Mouse (Mus musculus): ENCODE results near the gene Snx29. TPM values are rescaled to one million over a fixed set of nuclear protein-coding genes. Genes with fewer than 3 reads are reported as not detected.

Snx29 gene
- total and polyA plus RNA-seq, 3 experiments, result 1.2 to 3.2 (median 3.1) TPM

- Histone ChIP-seq H3K36me3 (replicated peaks in 1 of 2; ENCODE audit: control insufficient read depth in 1 of 2, insufficient read depth in 1 of 2, low read length in 1 of 2) (no peaks in the 10 kb centered on the region), H3K9ac (ENCODE audit: insufficient read depth, low read depth) (no peak overlapping the region), H3K4me1 (ENCODE audit: control insufficient read depth in 1 of 2, insufficient read depth in 2 of 2) (peaks cover 0 to 13% of the 10 kb centered on the region in 2 experiments; a peak in 2 of 4 replicates), H3K9me3 (replicated peaks; ENCODE audit: low read length) (no peaks in the 10 kb centered on the region), H3K27me3 (replicated peaks) (no peaks in the 10 kb centered on the region), H3K4me3 (replicated peaks in 1 of 3; ENCODE audit: low read depth in 2 of 3, low read length in 2 of 3, poor library complexity in 1 of 3) (no peak overlapping the region), H3K27ac (ENCODE audit: insufficient read depth, low read depth) (no peak overlapping the region), H3K79me2 (replicated peaks; ENCODE audit: control insufficient read depth, extremely low read depth, insufficient read depth, poor library complexity, severe bottlenecking) (no peaks in the 10 kb centered on the region), H3K4me2 (ENCODE audit: insufficient read depth, low read depth, poor library complexity, severe bottlenecking) (no peak overlapping the region)
- dilution Hi-C loops (cut with MboI; ENCODE audit: extremely low pct_ligation_motif_present, extremely low pct_unique_long_range_greater_than_20kb, low sequenced_read_pairs) (no loop called here), in situ Hi-C loops (cut with MboI; ENCODE audit: low pct_ligation_motif_present, low pct_unique_long_range_greater_than_20kb, low sequenced_read_pairs) (loop anchor here (10.0 kb wide), 1 partner anchor 508 kb away; no protein-coding TSS in a partner anchor)
- TF ChIP-seq SMC3 (IDR thresholded peaks at IDR 0.05; ENCODE audit: low read depth, low read length), result no peak
- no peak for TF ChIP-seq HCFC1 (IDR thresholded peaks at IDR 0.05; ENCODE audit: low read depth, low read length)
- TF ChIP-seq IRF4 (IDR thresholded peaks at IDR 0.05; ENCODE audit: low read depth, low read length), result no peak
- 0 out of 4 replicates have a peak, but pooled peaks of 1 of the 2 experiments have one; percentile 1 for TF ChIP-seq CTCF (conservative IDR thresholded peaks at IDR 0.05 in 1 of 2, IDR thresholded peaks at IDR 0.05 in 1 of 2; ENCODE audit: low read depth in 2 of 2, low read length in 2 of 2)
- no peak for TF ChIP-seq ELF1 (IDR thresholded peaks at IDR 0.05; ENCODE audit: low read depth, low read length)
- TF ChIP-seq JUND (conservative IDR thresholded peaks at IDR 0.05; ENCODE audit: low read depth, low read length), result no peak
- peak; percentile 6; the same call in 1 of the 2 replicates for TF ChIP-seq USF1 (IDR thresholded peaks at IDR 0.05; ENCODE audit: low read depth, low read length)
- no peak for TF ChIP-seq MAX (IDR thresholded peaks at IDR 0.05; ENCODE audit: low read length)
- TF ChIP-seq EP300 (IDR thresholded peaks at IDR 0.05; ENCODE audit: low read length), result no peak
- TF ChIP-seq POLR2AphosphoS2 (IDR thresholded peaks at IDR 0.05; ENCODE audit: low read depth, low read length), result no peak
- no peak for DNase-seq (ENCODE audit: extremely low read depth)
Observed at GRCm38 (mm10) chr16:11696767-11697166, 374.1 kb downstream of the Snx29 start.

- dilution Hi-C loops (cut with MboI; ENCODE audit: extremely low pct_ligation_motif_present, extremely low pct_unique_long_range_greater_than_20kb, low sequenced_read_pairs), result no loop called here
- Histone ChIP-seq H3K4me1 (ENCODE audit: control insufficient read depth in 1 of 2, insufficient read depth in 2 of 2) (peaks cover 0 to 13% of the 10 kb centered on the region in 2 experiments; a peak in 2 of 4 replicates), H3K27me3 (replicated peaks) (no peaks in the 10 kb centered on the region), H3K79me2 (replicated peaks; ENCODE audit: control insufficient read depth, extremely low read depth, insufficient read depth, poor library complexity, severe bottlenecking) (no peaks in the 10 kb centered on the region), H3K36me3 (replicated peaks in 1 of 2; ENCODE audit: control insufficient read depth in 1 of 2, insufficient read depth in 1 of 2, low read length in 1 of 2) (no peaks in the 10 kb centered on the region), H3K4me2 (ENCODE audit: insufficient read depth, low read depth, poor library complexity, severe bottlenecking) (no peak overlapping the region), H3K27ac (ENCODE audit: insufficient read depth, low read depth) (no peak overlapping the region), H3K4me3 (replicated peaks in 1 of 3; ENCODE audit: low read depth in 2 of 3, low read length in 2 of 3, poor library complexity in 1 of 3) (no peak overlapping the region), H3K9ac (ENCODE audit: insufficient read depth, low read depth) (no peak overlapping the region), H3K9me3 (replicated peaks; ENCODE audit: low read length) (no peaks in the 10 kb centered on the region)
- DNase-seq (ENCODE audit: extremely low read depth), result peak; percentile 31
- in situ Hi-C loops (cut with MboI; ENCODE audit: low pct_ligation_motif_present, low pct_unique_long_range_greater_than_20kb, low sequenced_read_pairs), result loop anchor here (10.0 kb wide), 1 partner anchor 507 kb away; no protein-coding TSS in a partner anchor
- no peak for TF ChIP-seq POLR2A (IDR thresholded peaks at IDR 0.05; ENCODE audit: low read depth, low read length)
- TF ChIP-seq ZC3H11A (IDR thresholded peaks at IDR 0.05; ENCODE audit: low read depth, low read length), result 0 out of 2 replicates have a peak, but pooled peaks have one; percentile 9
- TF ChIP-seq ZKSCAN1 (IDR thresholded peaks at IDR 0.05; ENCODE audit: borderline replicate concordance, low read depth, low read length), result no peak
- peak; percentile 8 to 77; a peak in 2 of 4 replicates for TF ChIP-seq CTCF (conservative IDR thresholded peaks at IDR 0.05 in 1 of 2, IDR thresholded peaks at IDR 0.05 in 1 of 2; ENCODE audit: low read depth in 2 of 2, low read length in 2 of 2)
- TF ChIP-seq SMC3 (IDR thresholded peaks at IDR 0.05; ENCODE audit: low read depth, low read length), result peak; percentile 72
- peak; percentile 84 for TF ChIP-seq RAD21 (IDR thresholded peaks at IDR 0.05; ENCODE audit: low read depth, low read length)
- no peak for TF ChIP-seq JUND (conservative IDR thresholded peaks at IDR 0.05; ENCODE audit: low read depth, low read length)
Observed at GRCm38 (mm10) chr16:11697710-11698357, 375.1 kb downstream of the Snx29 start.

Data from CH12.LX (cell line).